Mouse (Mus musculus) c-Kit-positive CD71-positive TER-119-positive erythroid progenitor cells, embryonic 14.5 days (primary cell): Measurements from ENCODE around the gene Accs.

ENCODE experiments used
- DNase-seq: peaks from one replicate; pipeline ENCODE4 v3.0.0-alpha.2; 2013; ENCODE audit warnings: low spot score

The Accs gene

DNA sequence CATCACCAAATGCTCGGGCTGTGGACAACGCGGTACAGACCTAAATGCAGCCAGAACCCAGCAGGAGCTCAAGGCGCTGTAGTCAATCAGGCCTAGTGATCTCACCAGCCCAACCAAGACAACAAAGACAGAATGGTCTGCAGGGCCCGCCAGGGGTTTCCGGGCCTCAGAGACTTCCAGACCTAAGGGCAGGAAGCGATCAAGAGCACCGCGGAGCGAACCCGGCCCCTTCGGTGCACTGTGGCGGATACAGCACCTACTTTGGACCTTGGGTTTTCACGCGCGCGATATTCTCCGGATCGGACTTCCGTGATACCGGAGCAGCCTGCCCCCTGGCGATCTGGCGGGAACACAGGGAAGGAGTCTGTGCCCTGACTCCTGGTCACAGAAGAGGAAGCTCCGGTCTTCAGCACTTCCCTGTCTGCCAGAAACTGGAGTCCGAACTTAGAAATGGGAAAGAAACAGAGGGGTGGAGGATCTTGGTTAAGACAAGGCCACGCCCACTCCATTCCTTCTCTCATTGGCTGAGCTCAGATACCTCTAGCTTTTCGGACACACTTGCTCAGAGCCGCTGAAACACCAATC, at the start of gene Accs:
Accs (minus strand) TSS at position 439 of the 585 bp plus-strand sequence.
- peak; percentile 68 for DNase-seq

DNA sequence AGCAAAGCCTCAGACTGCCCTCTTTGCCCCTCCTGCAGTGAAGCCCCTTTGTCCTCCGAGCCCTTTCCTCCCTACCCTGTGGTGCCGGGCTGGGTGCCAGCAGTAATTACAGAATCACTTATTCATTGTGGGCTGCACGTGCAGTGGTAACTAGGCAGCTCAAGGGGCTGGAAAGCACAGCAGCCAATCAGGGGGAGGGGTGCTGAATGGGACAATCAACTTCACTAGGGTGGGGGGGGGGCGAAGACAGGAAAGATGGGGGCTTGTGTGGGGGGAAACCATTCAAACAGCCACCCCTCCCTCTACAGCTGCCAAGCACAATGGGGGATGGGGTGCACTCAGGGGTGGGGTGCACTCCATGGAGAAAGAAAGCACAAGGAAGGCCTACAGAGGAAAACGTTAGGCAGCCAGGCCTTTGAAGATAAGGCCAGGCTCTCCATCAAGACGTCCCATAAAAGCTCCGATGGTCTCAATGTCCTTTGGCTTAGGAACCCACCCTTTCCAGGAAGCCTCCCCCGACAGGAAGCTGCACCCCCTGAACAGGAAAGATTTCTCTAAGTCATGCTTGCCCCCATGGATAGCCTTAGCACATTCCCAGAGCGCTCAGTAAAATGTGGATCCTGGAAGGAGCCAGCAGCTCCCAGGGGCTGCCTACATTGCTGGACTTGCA, 42.0 kb upstream of the Accs start:
- no peak for DNase-seq

DNA sequence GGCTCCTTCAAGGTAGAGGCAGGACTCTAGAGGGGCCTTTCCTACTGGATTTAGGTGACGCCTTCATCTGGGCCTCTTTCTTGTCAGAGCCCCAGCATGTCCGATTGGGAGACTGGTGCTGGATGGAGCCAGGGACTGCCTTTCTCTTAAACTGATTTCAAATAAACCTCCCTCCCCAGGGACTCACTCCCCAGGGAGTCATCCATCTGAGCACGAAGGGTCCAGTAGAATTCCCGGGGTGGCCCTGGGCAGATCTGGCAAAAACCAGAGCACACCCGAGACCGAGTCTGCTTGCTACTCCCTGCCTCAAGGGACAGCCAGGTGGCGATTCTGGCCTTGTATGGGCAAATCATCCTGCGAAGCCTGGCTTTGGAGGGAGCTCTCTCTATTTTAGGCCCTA, 40.4 kb upstream of the Accs start:
- DNase-seq = no peak

DNA sequence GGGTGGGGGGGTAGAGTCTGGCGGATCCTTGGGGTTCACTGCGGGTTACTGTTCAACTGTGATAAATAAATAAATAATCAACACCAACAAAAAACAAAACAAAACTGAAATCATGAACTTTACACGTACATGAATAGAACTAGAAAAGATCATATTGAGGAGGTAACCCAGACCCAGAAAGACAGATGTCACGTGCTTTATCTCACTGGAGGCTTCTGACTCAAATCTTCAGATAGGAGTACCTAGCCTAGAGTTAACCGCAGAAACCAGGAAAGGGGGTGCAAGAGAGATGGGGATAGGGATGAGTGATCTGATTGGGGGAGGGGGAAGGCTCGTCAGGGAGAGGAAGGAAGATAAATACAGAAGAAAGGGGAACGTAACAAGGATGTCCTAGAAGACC, 39.3 kb upstream of the Accs start:
- DNase-seq = no peak

DNA sequence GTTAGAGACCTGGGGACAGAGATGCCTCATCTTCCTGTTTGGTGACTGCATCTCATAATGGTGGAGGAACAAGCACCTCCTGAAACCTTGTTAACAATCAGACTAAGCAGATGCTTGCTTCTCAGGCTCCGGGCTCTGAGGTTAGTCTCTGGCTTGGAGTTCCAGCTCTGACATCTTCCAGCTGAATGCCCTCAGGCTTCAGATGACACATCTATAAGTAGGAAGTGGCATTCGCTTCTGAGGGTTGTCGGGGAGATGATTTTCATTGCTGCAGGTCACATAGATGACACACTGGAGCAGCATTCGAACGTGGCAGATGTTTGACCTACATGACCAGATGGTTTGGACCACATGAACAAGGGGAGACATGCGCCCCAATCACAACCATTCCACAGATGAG, 38.6 kb upstream of the Accs start:
- no peak for DNase-seq

DNA sequence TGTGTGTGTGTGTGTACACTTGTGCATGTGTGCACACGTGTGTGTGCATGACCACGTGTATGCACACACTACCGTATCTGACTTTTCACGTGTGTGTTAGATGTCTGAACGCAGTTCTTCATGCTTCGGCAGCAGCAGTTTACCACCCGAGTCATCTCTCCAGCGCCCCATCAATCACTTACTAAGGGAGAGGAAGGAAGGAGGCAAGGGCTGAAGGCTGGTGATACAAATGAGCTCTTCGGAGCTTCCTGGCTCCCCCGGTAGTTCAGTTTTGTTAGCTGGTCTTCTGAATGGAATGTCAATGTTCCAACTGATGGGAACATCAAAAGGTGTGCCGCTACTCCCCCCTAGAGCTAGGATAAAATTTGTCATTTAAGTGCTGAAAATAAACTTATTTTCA, 37.5 kb upstream of the Accs start:
- DNase-seq = no peak

DNA sequence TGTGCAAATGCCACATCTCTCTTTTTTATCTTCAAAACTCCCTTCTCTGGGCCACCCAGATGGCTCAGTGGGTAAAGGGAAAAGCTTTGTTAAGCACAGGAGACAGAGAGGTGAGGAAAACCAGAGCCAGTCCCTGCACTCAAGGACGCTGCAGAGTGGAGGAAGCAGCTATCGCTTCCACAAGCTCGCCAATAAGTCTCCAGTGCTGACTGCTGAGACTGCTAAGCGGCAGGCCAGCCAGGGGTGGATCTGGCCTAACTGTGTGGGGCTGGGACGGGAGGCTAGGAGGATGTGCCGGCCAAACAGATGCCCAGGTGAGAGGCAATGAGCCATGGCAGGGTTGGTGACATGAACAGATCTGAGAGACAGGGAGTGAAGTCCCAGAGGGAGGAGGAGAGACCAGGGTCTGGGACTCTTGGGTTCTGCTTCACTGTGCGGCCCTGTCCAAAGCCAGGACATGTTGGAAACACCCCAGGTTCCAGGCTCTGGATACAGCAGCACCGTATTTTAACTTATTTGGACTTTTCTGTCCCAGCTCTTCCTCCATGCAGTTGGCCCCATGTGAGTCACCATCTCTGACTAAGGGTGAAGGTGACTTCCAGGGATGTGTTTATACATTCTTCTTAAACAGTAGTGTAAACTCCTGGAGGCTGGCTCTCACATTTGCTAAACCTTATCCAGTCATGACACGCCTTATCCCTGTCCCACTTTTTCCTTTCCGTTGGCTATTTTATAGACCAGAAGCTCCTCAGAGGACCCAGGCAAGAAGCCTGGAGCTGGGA, 36.5 kb upstream of the Accs start:
- DNase-seq = no peak

DNA sequence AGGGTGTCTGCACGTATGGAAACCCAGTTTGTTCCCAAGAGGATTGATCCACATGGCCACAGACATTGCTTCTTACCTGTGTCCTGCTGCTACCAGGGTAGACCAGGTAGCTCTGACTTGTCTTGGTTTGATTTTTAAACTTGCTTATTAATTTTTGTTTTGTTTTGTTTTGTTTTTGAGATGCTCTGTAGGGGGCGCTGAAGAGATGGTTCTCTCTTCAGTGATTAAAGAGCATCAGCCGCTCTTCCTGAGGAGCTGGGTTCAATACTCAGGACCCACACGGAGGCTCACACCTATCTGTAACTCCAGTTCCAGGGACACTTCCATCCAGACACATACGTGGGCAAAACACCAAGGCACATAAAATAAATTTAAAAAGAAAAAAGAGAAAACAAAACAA, 33.3 kb upstream of the Accs start:
- DNase-seq = no peak

DNA sequence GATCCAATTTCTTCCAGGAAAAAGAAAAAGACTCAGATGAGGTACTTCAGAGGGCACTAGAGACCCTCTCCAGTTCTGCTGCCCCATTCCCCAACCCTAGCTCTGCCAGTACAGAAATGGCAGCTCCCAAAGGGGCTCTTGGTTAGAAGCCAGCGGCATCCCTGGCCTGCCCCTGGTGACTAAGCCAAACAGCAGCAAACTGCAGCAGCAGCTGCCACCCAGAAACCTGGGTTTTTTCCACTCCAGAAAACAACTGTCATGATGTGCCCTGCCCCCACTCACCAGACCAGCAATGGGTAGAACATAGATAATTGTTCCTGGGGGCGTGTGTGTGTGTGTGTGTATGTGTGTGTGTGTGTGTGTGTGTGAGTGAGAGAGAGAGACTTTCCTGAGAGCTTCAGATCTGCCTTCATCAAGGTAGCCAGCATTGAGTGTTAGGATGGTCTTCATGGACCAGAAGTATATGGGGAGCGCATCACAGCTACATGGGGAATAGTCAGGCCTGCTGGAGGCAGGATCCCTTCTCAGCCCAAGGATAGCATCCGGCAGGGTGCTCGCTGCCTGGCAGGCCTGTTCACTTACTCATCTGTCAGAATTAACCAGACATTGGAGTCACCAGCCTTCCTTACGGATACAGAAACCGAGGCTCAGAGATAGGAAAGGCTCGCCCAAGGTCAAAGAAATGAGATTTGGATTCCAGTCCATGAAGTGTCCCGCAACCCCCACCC, 32.1 kb upstream of the Accs start:
- DNase-seq = no peak

DNA sequence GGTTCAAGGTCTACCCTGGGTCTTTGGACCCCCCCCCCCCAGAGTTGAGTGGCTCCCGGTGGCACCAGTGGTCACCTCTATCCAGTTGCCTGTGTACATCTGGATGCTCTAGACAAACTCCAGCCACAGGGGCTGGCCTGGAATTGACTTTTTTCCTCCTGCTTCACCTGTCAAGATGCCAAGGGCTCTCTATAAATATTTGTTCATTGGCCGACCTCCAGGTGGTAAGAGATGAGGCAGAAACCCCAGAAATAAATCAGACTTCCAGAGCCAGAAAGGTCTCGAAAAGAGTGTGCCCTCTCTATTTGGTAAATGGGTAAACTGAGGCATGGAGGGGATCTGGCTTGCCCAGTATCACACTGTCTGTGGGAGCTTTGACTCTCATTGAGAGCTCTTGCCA, 31.2 kb upstream of the Accs start:
- DNase-seq = no peak

DNA sequence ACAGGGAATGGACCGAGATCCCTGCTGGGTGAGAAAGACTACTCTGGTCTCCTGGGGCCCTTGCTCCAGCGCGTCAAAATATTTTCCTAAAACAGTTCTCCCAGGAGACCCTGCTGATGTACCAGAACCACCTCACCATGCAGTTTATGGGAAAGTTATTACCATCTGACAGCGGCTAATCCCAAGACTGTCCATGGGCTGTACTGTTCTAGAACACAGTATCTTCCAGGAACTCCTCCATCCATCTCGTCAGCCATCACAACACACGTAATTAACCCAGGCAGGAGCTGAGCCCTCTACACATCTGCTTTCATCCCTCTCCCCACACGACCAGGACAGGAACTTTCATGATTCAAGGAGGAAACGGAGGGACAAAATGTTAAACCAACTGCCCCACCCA, 30.7 kb upstream of the Accs start:
- DNase-seq = no peak

DNA sequence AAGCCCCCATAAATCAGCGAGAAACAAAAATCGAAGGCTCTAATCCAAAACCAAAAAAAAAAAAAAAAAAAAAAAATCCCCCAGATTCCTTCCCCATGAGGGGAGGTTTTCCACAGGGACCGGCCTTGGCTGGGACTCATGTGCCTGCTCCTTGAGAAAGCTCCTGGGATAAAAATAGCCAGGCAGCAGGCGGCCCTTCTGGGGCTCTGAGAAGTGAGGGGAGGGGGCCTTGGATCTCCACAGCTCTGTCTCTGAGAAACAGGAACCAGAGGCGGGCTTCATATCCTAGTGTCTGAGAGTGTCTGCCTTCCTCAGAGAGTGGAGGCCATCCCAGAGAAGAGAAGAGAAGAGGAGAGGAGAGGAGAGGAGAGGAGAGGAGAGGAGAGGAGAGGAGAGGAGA, 27.3 kb upstream of the Accs start:
- no peak for DNase-seq

DNA sequence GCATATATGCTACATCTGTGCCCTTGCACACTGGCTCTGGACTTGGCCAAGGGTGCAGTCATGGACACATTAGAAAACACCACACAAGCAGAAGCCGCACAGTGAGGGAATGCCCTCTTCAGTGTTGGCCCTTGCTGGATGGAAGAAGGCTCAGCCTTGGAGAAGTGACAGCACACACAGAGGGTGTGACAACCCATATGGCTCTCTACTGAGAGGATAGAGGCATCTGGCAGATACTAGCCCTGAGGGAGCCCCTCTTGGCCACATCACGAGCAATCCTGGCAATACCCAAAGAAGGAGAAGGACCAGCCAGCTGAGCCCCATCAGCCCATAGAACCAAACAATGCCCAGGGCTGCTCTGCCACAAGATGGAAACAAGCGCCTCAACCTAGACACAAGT, 24.9 kb upstream of the Accs start:
- DNase-seq = no peak

DNA sequence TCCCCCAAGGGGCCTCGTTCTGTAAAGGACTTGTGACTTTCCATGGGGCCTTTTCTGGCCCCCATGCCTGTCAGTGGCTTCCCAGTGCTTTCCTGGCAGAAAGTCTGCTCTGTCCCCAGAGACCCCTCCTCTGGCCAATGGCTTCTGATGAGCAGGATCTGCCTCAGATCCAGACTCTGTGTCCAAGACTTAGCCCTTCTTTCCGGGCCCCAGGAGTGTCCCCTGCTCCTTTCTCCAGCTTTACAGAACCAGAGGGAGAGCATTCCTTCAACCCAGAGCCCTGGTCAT, 24.4 kb upstream of the Accs start:
- DNase-seq = no peak

DNA sequence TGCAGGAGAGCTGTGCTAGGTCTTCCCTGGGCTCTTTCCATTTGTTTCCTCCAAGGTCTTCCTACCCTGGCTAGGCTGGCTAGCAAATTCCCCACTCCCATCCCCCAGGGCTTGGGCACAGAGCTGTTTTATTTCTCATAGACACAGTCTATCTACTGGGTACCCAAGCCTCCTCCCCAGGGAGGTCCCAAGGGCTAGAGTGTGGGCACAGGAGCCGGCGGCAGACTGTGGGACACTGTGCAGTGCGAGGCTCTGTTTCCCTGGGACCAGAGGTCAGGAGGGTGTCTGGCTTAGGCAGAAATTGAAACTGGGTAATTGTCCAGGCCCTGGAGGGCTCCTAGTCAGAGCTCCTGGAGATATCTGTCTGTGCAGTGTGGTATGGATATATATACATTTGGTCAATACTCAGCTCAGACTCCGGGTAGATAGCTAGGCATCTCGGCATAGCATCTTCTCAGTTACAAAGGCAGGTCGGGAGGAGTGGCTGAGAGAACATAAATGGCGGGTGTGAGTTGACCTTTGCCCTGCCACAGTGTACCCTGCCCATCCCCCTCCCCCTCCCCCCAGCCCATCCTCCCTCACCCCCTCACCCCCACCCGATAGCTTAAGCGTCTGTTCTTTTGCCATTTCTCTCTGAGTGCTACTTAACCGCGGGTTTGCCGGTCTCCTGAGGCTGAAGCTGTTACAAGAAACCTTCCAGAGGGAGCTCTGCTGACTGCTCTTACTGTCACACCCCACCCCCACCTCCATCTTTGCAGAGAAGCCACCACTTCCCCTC, 23.9 kb upstream of the Accs start:
- no peak for DNase-seq

DNA sequence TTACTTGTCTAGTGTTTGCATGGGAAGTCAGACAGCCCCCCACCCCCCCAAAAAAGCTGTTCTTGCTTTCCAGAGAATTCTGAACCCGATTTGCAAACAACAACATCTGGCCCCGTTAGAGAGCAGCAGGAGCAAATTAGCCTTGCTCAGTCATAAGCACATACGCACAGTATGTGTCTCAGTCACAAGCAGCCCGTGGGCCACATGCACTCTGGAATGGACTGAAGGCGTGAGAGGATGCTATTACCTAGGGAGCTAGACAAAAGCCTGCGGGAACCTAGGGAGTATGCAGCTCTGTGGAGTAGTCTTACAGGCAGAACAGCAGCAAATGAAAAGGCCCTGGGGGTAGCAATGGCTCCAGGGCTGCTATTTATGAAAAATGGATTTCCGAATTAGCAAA, 22.5 kb upstream of the Accs start:
- DNase-seq = no peak

DNA sequence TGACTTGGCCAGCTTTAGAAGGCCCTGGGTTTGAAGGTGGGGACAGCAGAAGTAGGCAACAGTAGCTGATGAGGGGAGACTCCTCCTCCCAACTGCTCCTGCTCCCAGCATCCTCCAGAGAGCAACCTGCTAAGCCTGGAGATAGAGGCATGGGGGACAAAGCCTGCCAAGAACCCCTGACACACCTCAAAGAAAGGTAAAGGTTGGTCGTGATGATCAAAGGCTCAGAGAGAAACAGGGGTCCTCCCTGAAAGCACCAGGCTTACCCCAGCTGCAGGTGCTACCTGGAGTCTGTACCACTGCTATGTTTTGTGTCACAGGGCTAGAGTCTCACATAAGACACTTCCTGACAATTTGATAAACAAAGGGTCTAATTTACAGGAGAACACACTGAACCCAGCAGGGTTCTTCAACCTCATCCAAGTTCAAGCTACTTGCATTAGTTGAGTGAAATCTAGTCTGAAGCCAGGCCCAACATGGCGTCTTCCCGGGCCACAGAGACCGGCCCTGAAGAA, 21.7 kb upstream of the Accs start:
- no peak for DNase-seq

DNA sequence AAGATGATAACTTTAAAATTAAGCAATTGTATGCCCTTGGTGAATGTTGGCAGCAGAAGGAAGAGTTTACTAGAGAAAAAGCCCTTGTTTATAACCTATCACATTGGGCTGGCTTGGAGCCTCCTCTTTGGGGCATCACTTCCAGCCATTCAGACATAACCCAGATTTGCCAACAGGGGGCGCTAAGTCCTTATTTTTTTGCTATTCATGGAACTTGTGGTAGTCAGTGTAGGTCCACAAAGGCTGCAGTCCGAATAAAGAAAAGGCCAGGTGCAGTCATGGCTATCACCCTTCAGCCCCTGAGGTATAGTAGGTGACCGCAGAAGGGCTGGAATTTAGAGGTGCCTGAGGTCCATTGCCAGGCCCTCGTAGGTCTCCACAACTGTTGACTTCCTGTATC, 21.1 kb upstream of the Accs start:
- peak; percentile 25 for DNase-seq

DNA sequence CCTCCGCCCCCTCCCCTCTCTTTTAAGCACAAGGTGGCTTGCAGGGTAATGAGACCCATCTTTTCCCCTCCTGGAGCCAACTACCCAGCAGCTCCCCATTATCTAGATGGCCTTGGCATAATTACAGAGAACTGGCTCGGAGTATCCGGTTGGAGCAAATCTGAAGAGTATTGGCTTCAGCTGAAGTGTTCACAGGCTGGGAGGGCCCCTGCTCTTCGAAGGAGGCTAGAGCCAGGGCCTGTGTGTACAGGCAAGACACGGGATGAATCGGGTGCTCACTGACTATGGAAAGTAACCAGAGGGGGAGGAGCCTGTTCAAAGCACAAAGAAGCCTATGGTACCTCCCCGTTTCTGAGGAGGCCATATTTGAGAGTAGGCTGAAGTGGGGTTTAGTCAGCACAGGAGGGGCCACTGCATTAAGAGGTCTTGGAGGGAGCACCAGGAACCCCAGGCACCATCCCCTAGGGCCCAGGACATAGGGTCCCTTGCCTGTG, 19.4 kb upstream of the Accs start, which contains the start of gene Accsl:
Accsl (minus strand) TSS at position 51 of the 494 bp plus-strand sequence.
- no peak for DNase-seq

DNA sequence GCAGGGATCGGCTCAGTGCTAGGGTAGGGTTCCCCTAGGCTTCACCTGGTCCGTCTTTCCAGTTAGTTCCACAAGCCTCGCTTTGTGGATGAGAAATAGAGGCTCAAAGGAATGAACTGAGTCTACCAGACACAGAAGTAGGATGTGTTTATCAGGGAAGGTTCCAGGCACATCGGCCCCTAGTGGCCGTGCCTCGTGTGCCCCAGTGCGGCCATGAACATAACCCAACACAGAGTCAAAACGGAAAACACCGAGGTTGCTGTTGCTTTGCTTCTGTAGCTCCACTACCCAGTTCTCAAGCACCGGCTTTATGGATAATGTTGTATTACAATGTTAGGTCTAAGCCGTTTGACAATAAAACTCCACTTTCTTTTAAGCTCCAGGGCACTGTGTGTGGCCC, 18.8 kb upstream of the Accs start:
- DNase-seq = no peak

DNA sequence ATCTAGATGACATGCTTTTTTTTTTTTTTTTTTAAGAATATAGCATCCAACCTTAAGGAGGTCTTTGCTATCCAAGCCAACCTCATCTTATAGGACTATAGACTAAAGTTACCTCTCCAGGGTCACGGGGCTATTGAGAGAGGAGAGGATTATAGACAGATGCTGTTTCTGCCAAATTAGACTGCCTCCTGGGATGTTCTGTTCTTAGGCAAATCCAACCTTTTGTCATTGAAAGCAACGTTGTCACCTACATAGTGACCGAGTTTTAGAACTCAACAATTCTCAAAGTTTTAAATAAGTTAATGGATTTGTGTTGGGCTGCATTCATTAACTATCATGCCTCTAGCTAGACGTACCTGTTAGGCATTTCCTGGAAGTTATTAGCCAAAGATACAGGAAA, 13.5 kb upstream of the Accs start:
- no peak for DNase-seq

DNA sequence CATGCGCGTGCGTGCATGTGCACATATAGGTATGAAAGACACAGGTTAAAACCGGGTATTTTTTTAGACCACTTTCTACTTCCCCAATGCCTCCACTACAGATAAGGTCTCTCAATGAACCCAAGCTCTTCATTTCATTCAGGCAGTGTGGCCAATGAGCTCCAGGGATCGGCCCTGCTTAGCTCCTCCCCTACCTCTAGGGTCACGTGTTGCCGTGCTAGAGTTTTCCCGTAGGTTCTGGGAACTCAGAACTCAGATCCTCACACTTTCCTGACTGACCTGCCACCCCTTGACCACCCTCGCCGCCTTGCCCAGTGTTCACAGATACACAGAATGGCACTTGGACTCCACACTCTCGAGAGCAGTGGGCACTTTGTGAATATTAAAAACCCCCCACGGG, 9.1 kb upstream of the Accs start:
- DNase-seq = no peak
